Mouse (Mus musculus): ENCODE data around the gene Npff. TPM values are rescaled to one million over a fixed set of nuclear protein-coding genes. Genes with fewer than 3 reads are reported as not detected.

The Npff gene
- polyA plus RNA-seq, 1 experiment from 2014 or later, result 1.6 TPM

- Histone ChIP-seq H3K27me3 (ENCODE audit: insufficient read depth, low read length) (no peaks in the 10 kb centered on the region), H3K36me3 (ENCODE audit: insufficient read depth, low read length) (no peaks in the 10 kb centered on the region), H3K4me3 (replicated peaks; ENCODE audit: low read depth, low read length) (no peak overlapping the region), H3K9ac (ENCODE audit: low read depth, low read length) (no peak overlapping the region), H3K4me2 (ENCODE audit: low read length) (no peak overlapping the region), H3K4me1 (replicated peaks; ENCODE audit: insufficient read depth, low read length) (peaks cover 32% of the 10 kb centered on the region), H3K9me3 (replicated peaks; ENCODE audit: low read length) (no peaks in the 10 kb centered on the region), H3K27ac (no peak overlapping the region)
- ATAC-seq (replicated peaks; ENCODE audit: low FRiP score, low read depth) (no peak), DNase-seq (ENCODE audit: low spot score) (no peak)
- 64% methylated on average over 3 of the region's 3 CpGs for WGBS
- no peak for TF ChIP-seq CTCF (IDR thresholded peaks at IDR 0.05; ENCODE audit: low read depth)
Measured at GRCm38 (mm10) chr15:102513004-102513403, 11.7 kb downstream of the Npff start.

- Histone ChIP-seq H3K27ac (no peak overlapping the region), H3K27me3 (ENCODE audit: insufficient read depth, low read length) (no peaks in the 10 kb centered on the region), H3K36me3 (ENCODE audit: insufficient read depth, low read length) (no peaks in the 10 kb centered on the region), H3K9ac (ENCODE audit: low read depth, low read length) (no peak overlapping the region), H3K4me3 (replicated peaks; ENCODE audit: low read depth, low read length) (no peak overlapping the region), H3K9me3 (replicated peaks; ENCODE audit: low read length) (no peaks in the 10 kb centered on the region), H3K4me1 (replicated peaks; ENCODE audit: insufficient read depth, low read length) (peaks cover 32% of the 10 kb centered on the region), H3K4me2 (ENCODE audit: low read length) (no peak overlapping the region)
- ATAC-seq (replicated peaks; ENCODE audit: low FRiP score, low read depth), result no peak
- TF ChIP-seq CTCF (IDR thresholded peaks at IDR 0.05; ENCODE audit: low read depth), result no peak
- DNase-seq (ENCODE audit: low spot score), result no peak
Measured at GRCm38 (mm10) chr15:102512471-102512870, 12.3 kb downstream of the Npff start.

- DNase-seq (ENCODE audit: low spot score) (no peak), ATAC-seq (replicated peaks; ENCODE audit: low FRiP score, low read depth) (no peak)
- H3K9ac ChIP-seq (ENCODE audit: low read depth, low read length), result no peak overlapping the region
- H3K27ac ChIP-seq, result 0 out of 2 replicates have a peak overlapping the region, but pooled peaks have one; percentile 78
- no peaks in the 10 kb centered on the region for H3K27me3 ChIP-seq (ENCODE audit: insufficient read depth, low read length)
- 28% methylated on average over 5 of the region's 5 CpGs for WGBS
- H3K4me1 ChIP-seq (replicated peaks; ENCODE audit: insufficient read depth, low read length), result peaks cover 32% of the 10 kb centered on the region
- H3K4me2 ChIP-seq (ENCODE audit: low read length), result no peak overlapping the region
- H3K36me3 ChIP-seq (ENCODE audit: insufficient read depth, low read length), result no peaks in the 10 kb centered on the region
- TF ChIP-seq CTCF (IDR thresholded peaks at IDR 0.05; ENCODE audit: low read depth), result no peak
- H3K9me3 ChIP-seq (replicated peaks; ENCODE audit: low read length), result no peaks in the 10 kb centered on the region
- no peak overlapping the region for H3K4me3 ChIP-seq (replicated peaks; ENCODE audit: low read depth, low read length)
Measured at GRCm38 (mm10) chr15:102512010-102512409, 12.7 kb downstream of the Npff start.

DNA sequence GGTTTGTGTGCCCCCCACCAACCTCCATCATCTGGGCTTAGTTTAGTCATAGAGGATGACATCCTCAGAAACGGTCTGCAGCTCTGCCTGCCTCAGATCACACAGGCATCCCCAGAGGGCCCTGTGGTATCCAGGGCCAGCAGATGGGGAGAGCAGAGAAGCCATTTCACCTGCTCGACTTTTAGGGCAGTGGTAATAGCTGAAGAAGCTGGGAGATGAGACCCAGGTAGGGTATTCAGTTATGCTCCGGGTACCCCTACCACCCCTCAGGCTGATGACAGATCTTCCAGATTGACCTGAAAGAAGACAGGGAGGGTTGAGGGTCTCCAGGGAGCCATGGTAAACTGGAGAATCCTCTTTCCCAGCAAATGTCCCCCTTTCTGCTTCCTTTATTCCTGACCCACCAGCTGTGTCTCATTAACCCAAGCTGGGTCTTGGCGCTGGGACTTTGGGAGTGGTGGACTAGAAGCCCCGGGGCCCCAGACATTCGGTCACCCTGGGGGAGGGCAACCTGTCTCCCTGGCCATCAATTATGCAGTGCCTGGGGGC lies 13.4 kb downstream of the Npff start:
- H3K4me1 ChIP-seq (replicated peaks; ENCODE audit: insufficient read depth, low read length), result peaks cover 31% of the 10 kb centered on the region
- 13% methylated on average over 6 of the region's 6 CpGs for WGBS

GRCm38 (mm10) chr15:102510590-102511284 lies 14.0 kb downstream of the Npff start:
- 3% methylated on average over 34 of the region's 34 CpGs for WGBS
- peaks cover 25% of the 10 kb centered on the region for H3K4me1 ChIP-seq (replicated peaks; ENCODE audit: insufficient read depth, low read length)
- H3K27me3 ChIP-seq (ENCODE audit: insufficient read depth, low read length), result no peaks in the 10 kb centered on the region

More for the DNA sequence above, 13.4 kb downstream of the Npff start:
- no peak overlapping the region for H3K9ac ChIP-seq (ENCODE audit: low read depth, low read length)
- H3K27ac ChIP-seq, result peak overlapping the region; percentile 78; the same call in 1 of the 2 replicates
- TF ChIP-seq CTCF (IDR thresholded peaks at IDR 0.05; ENCODE audit: low read depth), result no peak
- no peaks in the 10 kb centered on the region for H3K9me3 ChIP-seq (replicated peaks; ENCODE audit: low read length)
- DNase-seq (ENCODE audit: low spot score) (peak; percentile 45), ATAC-seq (replicated peaks; ENCODE audit: low FRiP score, low read depth) (no peak)
- peak overlapping the region; percentile 90 for H3K4me2 ChIP-seq (ENCODE audit: low read length)
- 0 out of 2 replicates have a peak overlapping the region, but pooled peaks have one; percentile 50 for H3K4me3 ChIP-seq (replicated peaks; ENCODE audit: low read depth, low read length)
- no peaks in the 10 kb centered on the region for H3K27me3 ChIP-seq (ENCODE audit: insufficient read depth, low read length)
- no peaks in the 10 kb centered on the region for H3K36me3 ChIP-seq (ENCODE audit: insufficient read depth, low read length)

DNA sequence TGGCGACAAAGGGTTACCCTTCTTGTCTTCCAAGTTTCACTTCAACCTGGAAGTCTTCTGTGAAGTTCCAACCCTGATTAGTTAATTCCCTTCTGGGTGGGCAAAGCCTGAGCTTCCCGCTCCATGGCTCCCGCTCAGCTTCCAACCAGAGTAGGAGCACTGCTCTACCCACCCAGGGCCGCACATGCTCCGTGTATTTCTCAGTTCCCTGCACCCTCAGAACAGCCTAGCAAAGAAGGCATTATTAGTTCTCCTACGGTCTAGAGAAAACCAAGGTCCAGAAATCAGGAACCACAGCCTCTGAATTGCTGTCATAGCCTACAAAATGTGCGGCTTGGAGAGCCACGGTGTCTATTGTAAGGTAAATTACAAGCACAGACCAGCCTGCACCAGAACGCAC lies 14.6 kb downstream of the Npff start:
- H3K4me3 ChIP-seq (replicated peaks; ENCODE audit: low read depth, low read length), result peak overlapping the region; percentile 50
- TF ChIP-seq CTCF (IDR thresholded peaks at IDR 0.05; ENCODE audit: low read depth), result no peak
- ATAC-seq (replicated peaks; ENCODE audit: low FRiP score, low read depth), result peak; percentile 43
- DNase-seq (ENCODE audit: low spot score), result peak; percentile 38
- H3K4me1 ChIP-seq (replicated peaks; ENCODE audit: insufficient read depth, low read length), result peaks cover 23% of the 10 kb centered on the region
- peak overlapping the region; percentile 78 for H3K27ac ChIP-seq
- H3K9me3 ChIP-seq (replicated peaks; ENCODE audit: low read length), result no peaks in the 10 kb centered on the region
- no peaks in the 10 kb centered on the region; the same call in 1 of the 2 replicates for H3K36me3 ChIP-seq (ENCODE audit: insufficient read depth, low read length)
- H3K4me2 ChIP-seq (ENCODE audit: low read length), result peak overlapping the region; percentile 90
- no peaks in the 10 kb centered on the region for H3K27me3 ChIP-seq (ENCODE audit: insufficient read depth, low read length)
- WGBS, result 7% methylated on average over 9 of the region's 9 CpGs
- peak overlapping the region; percentile 51 for H3K9ac ChIP-seq (ENCODE audit: low read depth, low read length)

More at GRCm38 (mm10) chr15:102510590-102511284, 14.0 kb downstream of the Npff start:
- no peaks in the 10 kb centered on the region for H3K9me3 ChIP-seq (replicated peaks; ENCODE audit: low read length)
- H3K4me2 ChIP-seq (ENCODE audit: low read length), result peak overlapping the region; percentile 90
- no peak for TF ChIP-seq CTCF (IDR thresholded peaks at IDR 0.05; ENCODE audit: low read depth)
- H3K27ac ChIP-seq, result peak overlapping the region; percentile 78
- H3K4me3 ChIP-seq (replicated peaks; ENCODE audit: low read depth, low read length), result peak overlapping the region; percentile 50
- DNase-seq (ENCODE audit: low spot score), result peak; percentile 94
- peak overlapping the region; percentile 51 for H3K9ac ChIP-seq (ENCODE audit: low read depth, low read length)
- peak; percentile 94 for ATAC-seq (replicated peaks; ENCODE audit: low FRiP score, low read depth)
- H3K36me3 ChIP-seq (ENCODE audit: insufficient read depth, low read length), result no peaks in the 10 kb centered on the region
